In the genomic region with DNA sequence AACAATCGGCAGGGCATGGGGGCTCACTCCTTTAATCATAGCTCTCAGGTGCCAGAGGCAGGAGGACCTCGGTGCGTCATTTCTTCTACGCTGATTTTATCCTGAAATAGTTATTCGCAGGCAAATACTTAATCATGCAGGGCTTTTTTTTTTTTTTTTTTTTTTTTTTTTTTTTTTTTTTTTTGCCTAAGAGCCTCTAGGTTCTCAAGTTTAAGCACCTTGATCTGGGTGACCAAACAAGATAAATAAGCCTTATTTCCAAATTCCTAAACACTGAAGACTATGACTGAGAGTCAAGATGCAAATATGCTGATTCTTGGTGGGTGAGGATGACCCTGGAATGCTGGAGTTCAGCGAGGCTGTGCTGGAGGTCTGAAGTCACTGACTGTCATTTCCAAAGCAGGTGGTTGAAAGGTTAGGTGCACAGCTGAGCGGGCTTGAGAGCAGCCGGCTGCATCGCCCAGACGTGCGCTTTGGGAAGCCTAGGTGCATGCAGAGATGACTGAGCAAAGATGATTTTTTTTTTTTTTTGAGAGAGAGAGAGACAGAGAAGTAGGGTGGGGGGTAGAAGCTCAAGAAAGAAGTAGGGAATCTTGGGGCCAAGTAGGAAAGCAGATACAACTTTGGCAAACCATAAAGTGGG, we compare ENCODE assay signal across 8 mouse cellular contexts. TPM values are rescaled to one million over a fixed set of nuclear protein-coding genes. Genes with fewer than 3 reads are reported as not detected.
DNase-seq lines count a peak whose midpoint lies in the region; ATAC-seq lines count a peak whose summit lies in the region.

No protein-coding gene starts in this region.

- H3K27ac ChIP-seq in heart, embryonic 15.5 days: peak overlapping the region; percentile 78
- peak overlapping the region; percentile 93 for H3K27ac ChIP-seq in hindbrain, embryonic 10.5 days

- peak overlapping the region; percentile 87 for H3K9ac ChIP-seq in heart, embryonic 15.5 days

- no peak for DNase-seq in heart, adult 11 months
- DNase-seq in T-cell, adult 2 months (ENCODE audit: low spot score): peak; percentile 7
- DNase-seq in hindbrain, embryonic 10.5 days (ENCODE audit: low spot score): peak; percentile 42
- DNase-seq in liver: peak; percentile 36
- peak; percentile 29 for DNase-seq in retina, embryonic 14.5 days (ENCODE audit: low spot score)
- no peak for DNase-seq in gastrocnemius, postnatal 4 days (ENCODE audit: low spot score in 2 of 2)
- DNase-seq in layer of hippocampus, adult 9-10 months (ENCODE audit: low spot score): no peak

- H3K4me1 ChIP-seq in heart, embryonic 15.5 days (replicated peaks): peaks cover 14% of the 10 kb centered on the region
- peaks cover 17% of the 10 kb centered on the region; the same call in 1 of the 2 replicates for H3K4me1 ChIP-seq in hindbrain, embryonic 10.5 days (replicated peaks)

- no peaks in the 10 kb centered on the region for H3K27me3 ChIP-seq in heart, embryonic 15.5 days
- H3K27me3 ChIP-seq in hindbrain, embryonic 10.5 days (ENCODE audit: insufficient read depth, poor library complexity, severe bottlenecking): no peaks in the 10 kb centered on the region

- peak overlapping the region; percentile 96 for H3K4me3 ChIP-seq in heart, embryonic 15.5 days
- H3K4me3 ChIP-seq in hindbrain, embryonic 10.5 days: peak overlapping the region; percentile 91

- no peaks in the 10 kb centered on the region for H3K9me3 ChIP-seq in heart, embryonic 15.5 days (replicated peaks)
- H3K9me3 ChIP-seq in hindbrain, embryonic 10.5 days: no peaks in the 10 kb centered on the region

- peaks cover 16% of the 10 kb centered on the region for H3K36me3 ChIP-seq in heart, embryonic 15.5 days
- peaks cover 24% of the 10 kb centered on the region for H3K36me3 ChIP-seq in hindbrain, embryonic 10.5 days

- 35% methylated on average over 11 of the region's 11 CpGs for WGBS in heart, embryonic 15.5 days
- WGBS in hindbrain, embryonic 10.5 days: 42% methylated on average over 11 of the region's 11 CpGs

- H3K4me2 ChIP-seq in heart, embryonic 15.5 days: peak overlapping the region; percentile 84

- no peak for ATAC-seq in heart, embryonic 15.5 days (replicated peaks; ENCODE audit: insufficient number of reproducible peaks, insufficient read depth, low FRiP score, low read depth)

RNA-seq across cellular contexts. Expression of a gene that starts 0.9 kb away (rescaled TPM):
- polyA plus RNA-seq in heart, embryonic 15.5 days (2015; fragmentation: Nextera tagmentation; extraction: Ambion mirVana): 21.5 and 23.5 TPM in 2 replicates
- 19.3 and 24.9 TPM in 2 replicates for polyA plus RNA-seq in hindbrain, embryonic 10.5 days (2016; fragmentation: Nextera tagmentation; extraction: Ambion mirVana)
- total RNA-seq in gastrocnemius, postnatal 4 days (2021): 10 to 100 TPM; 38.0 to 44.3 TPM

Comparison
In these comparisons a context has a peak if more than half of its experiments do, and no peak if none do; other contexts are left out.
1. DNase-seq: peak in T-cell, adult 2 months (single experiment), hindbrain, embryonic 10.5 days (single experiment), liver (single experiment) and retina, embryonic 14.5 days (single experiment); none in heart, adult 11 months (single experiment), gastrocnemius, postnatal 4 days (0 of 2) and layer of hippocampus, adult 9-10 months (single experiment).